Mouse (Mus musculus) CH12.LX (cell line): Measurements from ENCODE around the gene Pank2. TPM values are rescaled to one million over a fixed set of nuclear protein-coding genes. Genes with fewer than 3 reads are reported as not detected.

Experiments used
- DNase-seq: peaks from one replicate; pipeline ENCODE4 v3.0.0-alpha.2; 2013; ENCODE audit errors: extremely low read depth
- H3K27ac ChIP-seq: 2 replicates; pipeline ENCODE4 v1.5.1; 2012; ENCODE audit warnings: low read depth, mild to moderate bottlenecking, control low read depth, moderate library complexity; ENCODE audit not compliant: insufficient read depth
- H3K27me3 ChIP-seq: replicated peaks from 2 replicates; pipeline ENCODE3; 2012; ENCODE audit warnings: inconsistent platforms
- H3K36me3 ChIP-seq, 2 experiments: replicated peaks in 1 of 2; 2 replicates each; pipeline versions ENCODE3 to v1.6.1; 2012; ENCODE audit warnings: inconsistent platforms in 1 of 2, low read length in 1 of 2, mild to moderate bottlenecking in 1 of 2, mixed read lengths in 1 of 2, moderate library complexity in 1 of 2; ENCODE audit not compliant: control insufficient read depth in 1 of 2, insufficient read depth in 1 of 2
- H3K4me1 ChIP-seq, 2 experiments: 2 replicates each; pipeline ENCODE4 v1.6.1; 2012; ENCODE audit warnings: inconsistent platforms in 1 of 2, moderate library complexity in 1 of 2; ENCODE audit not compliant: insufficient read depth in 2 of 2, control insufficient read depth in 1 of 2
- H3K4me2 ChIP-seq: 2 replicates; pipeline ENCODE4 v1.6.1; 2012; ENCODE audit warnings: low read depth, mild to moderate bottlenecking, control low read depth; ENCODE audit not compliant: poor library complexity, insufficient read depth, severe bottlenecking
- H3K4me3 ChIP-seq, 3 experiments: fragments of 150-350 bp in 1 of 3; sonication (generic) in 1 of 3; replicated peaks in 1 of 3; 2 replicates each; pipeline versions ENCODE3 to v1.5.1; 2011 to 2012; ENCODE audit warnings: low read depth in 2 of 3, low read length in 2 of 3, mild to moderate bottlenecking in 2 of 3, moderate library complexity in 2 of 3, control low read depth in 1 of 3, improper control_type of control experiment in 1 of 3, inconsistent platforms in 1 of 3, mixed read lengths in 1 of 3; ENCODE audit not compliant: poor library complexity in 1 of 3
- H3K79me2 ChIP-seq: replicated peaks from 2 replicates; pipeline ENCODE4 v1.6.1; 2012; ENCODE audit warnings: mild to moderate bottlenecking, moderate library complexity; ENCODE audit not compliant: control insufficient read depth, poor library complexity, insufficient read depth, severe bottlenecking; ENCODE audit errors: extremely low read depth
- H3K9ac ChIP-seq: 2 replicates; pipeline ENCODE4 v1.6.1; 2012; ENCODE audit warnings: low read depth, mild to moderate bottlenecking, control low read depth, moderate library complexity; ENCODE audit not compliant: insufficient read depth
- H3K9me3 ChIP-seq: replicated peaks from 2 replicates; pipeline ENCODE3; 2012; ENCODE audit warnings: low read length, inconsistent platforms, mixed read lengths
- BHLHE40 ChIP-seq: IDR thresholded peaks from 2 replicates; pipeline ENCODE4 v1.6.1; 2011; ENCODE audit warnings: mild to moderate bottlenecking, low read depth, low read length, improper control_type of control experiment
- CHD1 ChIP-seq: IDR thresholded peaks from 2 replicates; pipeline ENCODE4 v1.6.1; 2012; ENCODE audit warnings: low read depth, low read length, improper control_type of control experiment, inconsistent platforms
- CHD2 ChIP-seq: IDR thresholded peaks from 2 replicates; pipeline ENCODE4 v1.6.1; 2011; ENCODE audit warnings: low read length, improper control_type of control experiment
- CTCF ChIP-seq, 2 experiments: IDR thresholded peaks in 1 of 2; conservative IDR thresholded peaks in 1 of 2; 2 replicates each; pipeline ENCODE4 v1.5.1; 2011 to 2012; ENCODE audit warnings: low read depth in 2 of 2, low read length in 2 of 2, improper control_type of control experiment in 1 of 2, inconsistent platforms in 1 of 2, mild to moderate bottlenecking in 1 of 2, moderate library complexity in 1 of 2
- E2F4 ChIP-seq: IDR thresholded peaks from 2 replicates; pipeline ENCODE4 v1.6.1; 2011; ENCODE audit warnings: low read depth, low read length, improper control_type of control experiment; ENCODE audit not compliant: insufficient replicate concordance
- ELF1 ChIP-seq: IDR thresholded peaks from 2 replicates; pipeline ENCODE4 v1.6.1; 2014; ENCODE audit warnings: low read depth, mild to moderate bottlenecking, inconsistent platforms, low read length, improper control_type of control experiment
- EP300 ChIP-seq: IDR thresholded peaks from 2 replicates; pipeline ENCODE4 v1.6.1; 2011; ENCODE audit warnings: low read length, improper control_type of control experiment
- ETS1 ChIP-seq: conservative IDR thresholded peaks from 2 replicates; pipeline ENCODE4 v1.6.1; 2012; ENCODE audit warnings: low read depth, mild to moderate bottlenecking, inconsistent platforms, low read length, improper control_type of control experiment, moderate library complexity
- GABPA ChIP-seq: IDR thresholded peaks from 2 replicates; pipeline ENCODE4 v1.6.1; 2012; ENCODE audit warnings: low read depth, low read length, improper control_type of control experiment, inconsistent platforms; ENCODE audit not compliant: insufficient replicate concordance
- HCFC1 ChIP-seq: IDR thresholded peaks from 2 replicates; pipeline ENCODE4 v1.6.1; 2012; ENCODE audit warnings: low read depth, mild to moderate bottlenecking, inconsistent platforms, low read length, improper control_type of control experiment
- IRF4 ChIP-seq: IDR thresholded peaks from 2 replicates; pipeline ENCODE4 v1.6.1; 2014; ENCODE audit warnings: low read depth, mild to moderate bottlenecking, inconsistent platforms, low read length, improper control_type of control experiment
- JUN ChIP-seq: IDR thresholded peaks from 2 replicates; pipeline ENCODE4 v1.6.1; 2011; ENCODE audit warnings: low read depth, mild to moderate bottlenecking, low read length, improper control_type of control experiment, moderate library complexity; ENCODE audit not compliant: insufficient read depth
- JUND ChIP-seq: conservative IDR thresholded peaks from 2 replicates; pipeline ENCODE4 v1.6.1; 2011; ENCODE audit warnings: low read depth, low read length, improper control_type of control experiment
- KAT2A ChIP-seq: IDR thresholded peaks from 2 replicates; pipeline ENCODE4 v1.6.1; 2012; ENCODE audit warnings: low read length, improper control_type of control experiment, inconsistent platforms; ENCODE audit not compliant: insufficient replicate concordance
- MAFK ChIP-seq: IDR thresholded peaks from 2 replicates; pipeline ENCODE4 v1.6.1; 2011; ENCODE audit warnings: low read length, improper control_type of control experiment; ENCODE audit not compliant: insufficient replicate concordance
- MAX ChIP-seq: IDR thresholded peaks from 2 replicates; pipeline ENCODE4 v1.6.1; 2011; ENCODE audit warnings: low read length, improper control_type of control experiment
- MAZ ChIP-seq: IDR thresholded peaks from 2 replicates; pipeline ENCODE4 v1.6.1; 2012; ENCODE audit warnings: low read depth, mild to moderate bottlenecking, inconsistent platforms, low read length, improper control_type of control experiment, moderate library complexity
- MEF2A ChIP-seq: IDR thresholded peaks from 2 replicates; pipeline ENCODE4 v1.6.1; 2014; ENCODE audit warnings: low read depth, mild to moderate bottlenecking, inconsistent platforms, low read length, improper control_type of control experiment, borderline replicate concordance
- MXI1 ChIP-seq: IDR thresholded peaks from 2 replicates; pipeline ENCODE4 v1.6.1; 2011; ENCODE audit warnings: mild to moderate bottlenecking, low read depth, low read length, improper control_type of control experiment
- MYC ChIP-seq: IDR thresholded peaks from 2 replicates; pipeline ENCODE4 v1.6.1; 2011; ENCODE audit warnings: low read depth, mild to moderate bottlenecking, improper control_type of control experiment, low read length
- NELFE ChIP-seq: IDR thresholded peaks from 2 replicates; pipeline ENCODE4 v1.6.1; 2011; ENCODE audit warnings: low read depth, low read length, improper control_type of control experiment
- NRF1 ChIP-seq: IDR thresholded peaks from 2 replicates; pipeline ENCODE4 v1.6.1; 2014; ENCODE audit warnings: low read depth, mild to moderate bottlenecking, inconsistent platforms, low read length, improper control_type of control experiment, moderate library complexity
- PAX5 ChIP-seq: IDR thresholded peaks from 2 replicates; pipeline ENCODE4 v1.6.1; 2012; ENCODE audit warnings: low read length, inconsistent platforms, mixed read lengths
- POLR2A ChIP-seq: IDR thresholded peaks from 2 replicates; pipeline ENCODE4 v1.6.1; 2011; ENCODE audit warnings: low read depth, mild to moderate bottlenecking, improper control_type of control experiment, low read length
- POLR2AphosphoS2 ChIP-seq: IDR thresholded peaks from 2 replicates; pipeline ENCODE4 v1.6.1; 2011; ENCODE audit warnings: low read depth, low read length, improper control_type of control experiment
- RAD21 ChIP-seq: IDR thresholded peaks from 2 replicates; pipeline ENCODE4 v1.6.1; 2011; ENCODE audit warnings: low read depth, mild to moderate bottlenecking, low read length, improper control_type of control experiment, moderate library complexity
- RCOR1 ChIP-seq: conservative IDR thresholded peaks from 2 replicates; pipeline ENCODE4 v1.6.1; 2012; ENCODE audit warnings: low read depth, mild to moderate bottlenecking, inconsistent platforms, low read length, improper control_type of control experiment
- SIN3A ChIP-seq: IDR thresholded peaks from 2 replicates; pipeline ENCODE4 v1.6.1; 2012; ENCODE audit warnings: low read length, improper control_type of control experiment, inconsistent platforms
- SMC3 ChIP-seq: IDR thresholded peaks from 2 replicates; pipeline ENCODE4 v1.6.1; 2011; ENCODE audit warnings: low read depth, low read length, improper control_type of control experiment
- TBP ChIP-seq: conservative IDR thresholded peaks from 2 replicates; pipeline ENCODE4 v1.6.1; 2011; ENCODE audit warnings: low read depth, low read length, improper control_type of control experiment
- TCF12 ChIP-seq: IDR thresholded peaks from 2 replicates; pipeline ENCODE4 v1.6.1; 2014; ENCODE audit warnings: low read depth, mild to moderate bottlenecking, inconsistent platforms, low read length, improper control_type of control experiment
- UBTF ChIP-seq: IDR thresholded peaks from 2 replicates; pipeline ENCODE4 v1.6.1; 2012; ENCODE audit warnings: low read depth, mild to moderate bottlenecking, inconsistent platforms, low read length, improper control_type of control experiment, moderate library complexity
- USF1 ChIP-seq: IDR thresholded peaks from 2 replicates; pipeline ENCODE4 v1.6.1; 2014; ENCODE audit warnings: low read depth, mild to moderate bottlenecking, inconsistent platforms, low read length, improper control_type of control experiment
- USF2 ChIP-seq: conservative IDR thresholded peaks from 2 replicates; pipeline ENCODE4 v1.6.1; 2011; ENCODE audit warnings: low read depth, low read length, improper control_type of control experiment
- ZC3H11A ChIP-seq: IDR thresholded peaks from 2 replicates; pipeline ENCODE4 v1.6.1; 2012; ENCODE audit warnings: low read depth, mild to moderate bottlenecking, inconsistent platforms, low read length, improper control_type of control experiment
- ZKSCAN1 ChIP-seq: IDR thresholded peaks from 2 replicates; pipeline ENCODE4 v1.6.1; 2012; ENCODE audit warnings: low read depth, inconsistent platforms, low read length, improper control_type of control experiment, borderline replicate concordance
- ZMIZ1 ChIP-seq: IDR thresholded peaks from 2 replicates; pipeline ENCODE4 v1.6.1; 2012; ENCODE audit warnings: low read depth, mild to moderate bottlenecking, inconsistent platforms, low read length, improper control_type of control experiment
- ZNF384 ChIP-seq: IDR thresholded peaks from 2 replicates; pipeline ENCODE4 v1.6.1; 2012; ENCODE audit warnings: low read depth, low read length, improper control_type of control experiment, inconsistent platforms
- dilution Hi-C: fragments of 300-500 bp; cut with MboI; formaldehyde crosslinking; loops from 2 replicates; pipeline ENCODE4 v1.14.3; 2020; ENCODE audit warnings: low sequenced_read_pairs; ENCODE audit not compliant: extremely low pct_unique_long_range_greater_than_20kb, extremely low pct_ligation_motif_present
- in situ Hi-C: fragments of 300-500 bp; cut with MboI; formaldehyde crosslinking; loops from 3 replicates; pipeline ENCODE4 v1.14.3; 2019; ENCODE audit warnings: low sequenced_read_pairs, low pct_ligation_motif_present, low pct_unique_long_range_greater_than_20kb, mixed read lengths
- polyA plus RNA-seq: library from polyadenylated mRNA; unstranded; fragments of >175 nt; gene quantifications from 2 replicates; pipeline ENCODE4 v1.2.1, GENCODE M21; 2012; ENCODE audit warnings: low read depth; ENCODE audit not compliant: insufficient read length
- total RNA-seq, 2 experiments: library from RNA; depleted of rRNA; stranded (reverse); fragments of 300-350 nt in 1 of 2; fragments of >200 nt in 1 of 2; gene quantifications; 2 replicates each; pipeline ENCODE4 v1.2.3; 2012 to 2014

The Pank2 gene
- 16.6 and 19.0 TPM in 2 replicates for total RNA-seq (2012; rRNA removed)
- 25.6 and 28.6 TPM in 2 replicates for total RNA-seq (2014; rRNA removed)
- polyA plus RNA-seq = 34.7 and 43.2 TPM in 2 replicates

- H3K4me2 ChIP-seq = peak within 1 kb of the TSS; percentile 79
- peaks cover 31% of the 10 kb centered on the region for H3K79me2 ChIP-seq
- peak; percentile 57; the same call in 1 of the 2 replicates for TF ChIP-seq POLR2AphosphoS2
- 0 out of 2 replicates have a peak, but pooled peaks have one; percentile 9 for TF ChIP-seq BHLHE40
- no peak for TF ChIP-seq USF2
- peak; percentile 98 for TF ChIP-seq NRF1
- peak; percentile 89 for TF ChIP-seq CHD2
- no peak for TF ChIP-seq MEF2A
- no peak; the same call in 1 of the 2 replicates for TF ChIP-seq CHD1
- no peak for TF ChIP-seq GABPA
- peak; percentile 63; the same call in 1 of the 2 replicates for TF ChIP-seq TBP
- TF ChIP-seq NELFE = peak; percentile 95
- peak; percentile 70 for TF ChIP-seq ELF1
- TF ChIP-seq USF1 = no peak
- no peak for TF ChIP-seq JUN
- TF ChIP-seq JUND = no peak
- peak; percentile 47; the same call in 1 of the 2 replicates for TF ChIP-seq RCOR1
- TF ChIP-seq EP300 = no peak
- TF ChIP-seq MAZ = peak; percentile 33; the same call in 1 of the 2 replicates
- TF ChIP-seq MYC = no peak
- TF ChIP-seq IRF4 = 0 out of 2 replicates have a peak, but pooled peaks have one; percentile 5
- peak; percentile 67 for TF ChIP-seq HCFC1
- no peak for TF ChIP-seq ZC3H11A
- TF ChIP-seq RAD21 = peak; percentile 15
- peak; percentile 87 for TF ChIP-seq POLR2A
- peak in 1 of 2 experiments; percentile 50; a peak in 2 of 4 replicates for TF ChIP-seq CTCF (conservative IDR thresholded peaks at IDR 0.05 in 1 of 2, IDR thresholded peaks at IDR 0.05 in 1 of 2; ENCODE audit: low read depth in 2 of 2, low read length in 2 of 2)
- no peak for TF ChIP-seq MAFK
- TF ChIP-seq E2F4 = 0 out of 2 replicates have a peak, but pooled peaks have one; percentile 59
- no peak for TF ChIP-seq ZKSCAN1
- peak; percentile 55 for TF ChIP-seq MXI1
- 0 out of 2 replicates have a peak, but pooled peaks have one; percentile 22 for TF ChIP-seq MAX
- no peak for TF ChIP-seq ZNF384
- TF ChIP-seq TCF12 = peak; percentile 85
- peak; percentile 77 for TF ChIP-seq SIN3A
- peak; percentile 8 for TF ChIP-seq SMC3
- no peak for TF ChIP-seq PAX5
- 0 out of 2 replicates have a peak, but pooled peaks have one; percentile 55 for TF ChIP-seq KAT2A
- no peak for TF ChIP-seq ETS1
- TF ChIP-seq ZMIZ1 = peak; percentile 92
- no peak for TF ChIP-seq UBTF
- dilution Hi-C loops = no loop called here
- peak within 1 kb of the TSS; percentile 96 for H3K9ac ChIP-seq
- H3K4me1 ChIP-seq = peaks cover 6 to 27% of the 10 kb centered on the region in 2 experiments
- H3K9me3 ChIP-seq = no peaks in the 10 kb centered on the region
- H3K36me3 ChIP-seq = peaks cover 0 to 13% of the 10 kb centered on the region in 2 experiments
- H3K27me3 ChIP-seq = no peaks in the 10 kb centered on the region
- in situ Hi-C loops = loop anchor here (25.0 kb wide), 1 partner anchor 250 kb away; no protein-coding TSS in a partner anchor
- H3K27ac ChIP-seq = peak within 1 kb of the TSS; percentile 74
- H3K4me3 ChIP-seq = peak within 1 kb of the TSS; percentile 75 to 82 (median 76)
- DNase-seq = peak; percentile 96
Observed at GRCm38 (mm10) chr2:131262213-131262672, at the start of gene Pank2. Gene Pank2, plus strand, starts transcription at chr2:131262495.
